Mouse (Mus musculus): Measurements from ENCODE around the gene Gm12248. TPM values are rescaled to one million over a fixed set of nuclear protein-coding genes. Genes with fewer than 3 reads are reported as not detected.

The Gm12248 gene
- polyA plus RNA-seq, 1 experiment from 2014 or later: not detected

DNA sequence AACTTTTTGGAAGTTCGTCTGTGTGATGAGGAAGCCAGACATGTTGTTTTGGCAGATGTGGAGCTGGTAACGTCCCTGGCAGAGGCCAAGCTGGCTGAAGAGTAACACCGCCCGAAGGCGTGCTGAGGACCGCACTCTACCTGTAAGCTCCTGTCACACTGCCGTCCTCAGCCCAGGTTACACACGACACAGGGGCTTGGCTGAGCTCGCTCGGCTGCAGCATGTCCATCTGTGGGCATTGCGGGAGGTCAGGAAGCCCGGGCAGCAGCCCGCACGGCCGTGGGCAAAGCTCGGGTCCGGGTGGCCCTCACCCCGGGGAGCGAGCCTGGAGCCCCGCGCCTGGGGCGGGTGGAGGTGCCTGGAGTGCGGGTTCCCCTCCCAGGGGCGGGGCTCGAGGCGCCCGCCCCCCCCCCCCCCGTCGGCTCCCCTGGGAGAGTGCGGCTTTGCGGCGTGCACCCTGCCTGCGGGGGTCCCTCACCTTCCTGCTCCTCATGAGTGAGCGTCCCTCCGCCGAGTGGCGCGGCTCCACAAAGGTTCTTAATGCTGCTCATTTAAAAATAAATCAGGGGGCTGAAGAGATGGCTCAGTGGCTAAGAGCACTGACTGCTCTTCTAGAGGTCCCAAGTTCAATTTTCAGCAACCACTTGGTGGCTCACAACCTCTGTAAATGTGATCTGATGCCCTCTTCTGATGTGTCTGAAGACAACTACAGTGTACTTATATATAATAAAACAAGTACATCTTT is 4.9 kb upstream of the Gm12248 start:
- H3K27me3 ChIP-seq (ENCODE audit: control insufficient read depth, insufficient read depth, low read depth, low read length): peaks cover 20% of the 10 kb centered on the region
- H3K4me2 ChIP-seq (ENCODE audit: low read depth, low read length): peak overlapping the region; percentile 62
- no peaks in the 10 kb centered on the region for H3K9me3 ChIP-seq (replicated peaks; ENCODE audit: control insufficient read depth, low read length)
- H3K27ac ChIP-seq (ENCODE audit: low read length): no peak overlapping the region
- ATAC-seq (ENCODE audit: low read depth): no peak
- H3K9ac ChIP-seq (ENCODE audit: low read depth, low read length): 0 out of 2 replicates have a peak overlapping the region, but pooled peaks have one; percentile 17
- H3K36me3 ChIP-seq (ENCODE audit: control insufficient read depth, insufficient read depth): no peaks in the 10 kb centered on the region
- peaks cover 2% of the 10 kb centered on the region for H3K4me1 ChIP-seq (ENCODE audit: control insufficient read depth, low read depth, low read length)
- 2% methylated on average over 30 of the region's 38 CpGs for WGBS (ENCODE audit: insufficient replicate concordance)
- H3K4me3 ChIP-seq (ENCODE audit: low read depth, low read length): peak overlapping the region; percentile 38

DNA sequence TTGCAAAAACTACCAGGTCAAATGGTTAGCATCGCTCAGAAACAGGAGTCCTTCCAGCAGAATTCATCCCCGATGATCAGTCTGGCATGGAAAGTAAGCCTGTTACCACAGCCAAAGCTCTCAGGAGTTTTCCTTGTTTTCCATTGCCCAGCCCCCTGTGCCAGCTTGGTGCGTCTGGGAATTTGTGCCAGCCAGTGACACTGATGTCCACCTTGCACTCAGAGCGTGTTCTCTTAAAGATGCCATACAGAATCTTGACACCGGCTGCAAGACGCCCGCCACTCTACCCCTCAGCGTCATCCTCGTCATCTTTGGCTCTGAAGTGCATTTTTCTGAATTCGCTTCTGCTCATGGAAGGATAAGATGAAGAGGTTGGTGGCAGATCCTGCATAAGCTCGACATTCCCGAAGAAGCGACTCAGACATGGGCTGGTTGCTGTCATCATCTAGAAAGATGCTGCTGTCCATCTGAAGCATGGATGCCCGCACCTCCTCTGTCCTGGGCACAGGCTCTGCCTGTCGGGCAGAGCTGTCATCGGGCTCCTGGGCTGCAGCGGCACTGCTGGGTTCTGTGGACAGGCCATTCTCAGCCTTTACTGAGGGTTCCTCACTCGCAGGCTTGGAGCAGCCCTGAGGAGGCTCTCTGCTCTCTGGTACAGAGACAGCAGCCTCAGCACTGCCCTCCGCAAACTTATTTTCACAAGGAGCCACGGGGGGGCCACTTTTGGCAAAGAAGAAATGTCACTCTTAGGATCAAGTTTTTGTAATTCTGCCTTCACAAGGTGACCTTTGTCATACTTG is 4.1 kb upstream of the Gm12248 start:
- Histone ChIP-seq H3K27me3 (ENCODE audit: control insufficient read depth, insufficient read depth, low read depth, low read length) (peaks cover 20% of the 10 kb centered on the region), H3K9me3 (replicated peaks; ENCODE audit: control insufficient read depth, low read length) (no peaks in the 10 kb centered on the region), H3K9ac (ENCODE audit: low read depth, low read length) (no peak overlapping the region), H3K4me1 (ENCODE audit: control insufficient read depth, low read depth, low read length) (no peaks in the 10 kb centered on the region; the same call in none of the 2 replicates), H3K4me2 (ENCODE audit: low read depth, low read length) (peak overlapping the region; percentile 62), H3K4me3 (ENCODE audit: low read depth, low read length) (no peak overlapping the region), H3K27ac (ENCODE audit: low read length) (no peak overlapping the region), H3K36me3 (ENCODE audit: control insufficient read depth, insufficient read depth) (no peaks in the 10 kb centered on the region)
- ATAC-seq (ENCODE audit: low read depth): no peak
- WGBS (ENCODE audit: insufficient replicate concordance): 47% methylated on average over 20 of the region's 20 CpGs

DNA sequence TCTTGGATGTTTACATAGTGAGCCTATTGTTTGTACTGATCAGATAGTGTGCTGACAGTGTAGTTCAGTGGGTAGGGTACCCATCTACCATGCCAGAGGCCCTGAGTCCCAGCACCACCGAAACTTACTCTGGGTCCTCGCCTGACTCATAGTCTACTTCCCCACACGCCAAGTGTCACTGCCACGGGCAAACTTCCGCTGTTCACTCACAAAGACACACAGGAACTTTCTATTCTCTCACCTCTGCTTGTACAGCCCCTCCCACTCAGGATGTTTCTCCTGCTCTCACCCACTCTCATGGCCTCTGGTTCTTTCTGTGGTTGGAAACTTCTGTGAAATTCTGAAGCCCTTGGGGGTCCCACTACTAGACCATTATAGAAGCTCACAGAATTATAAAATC is 3.2 kb upstream of the Gm12248 start:
- no peak overlapping the region for H3K9ac ChIP-seq (ENCODE audit: low read depth, low read length)
- no peak overlapping the region for H3K27ac ChIP-seq (ENCODE audit: low read length)
- H3K4me1 ChIP-seq (ENCODE audit: control insufficient read depth, low read depth, low read length): no peaks in the 10 kb centered on the region; the same call in 1 of the 2 replicates
- peaks cover 20% of the 10 kb centered on the region for H3K27me3 ChIP-seq (ENCODE audit: control insufficient read depth, insufficient read depth, low read depth, low read length)
- 41% methylated on average over 5 of the region's 5 CpGs for WGBS (ENCODE audit: insufficient replicate concordance)
- H3K4me2 ChIP-seq (ENCODE audit: low read depth, low read length): no peak overlapping the region
- H3K4me3 ChIP-seq (ENCODE audit: low read depth, low read length): no peak overlapping the region
- no peak for ATAC-seq (ENCODE audit: low read depth)
- no peaks in the 10 kb centered on the region for H3K36me3 ChIP-seq (ENCODE audit: control insufficient read depth, insufficient read depth)
- no peaks in the 10 kb centered on the region for H3K9me3 ChIP-seq (replicated peaks; ENCODE audit: control insufficient read depth, low read length)

DNA sequence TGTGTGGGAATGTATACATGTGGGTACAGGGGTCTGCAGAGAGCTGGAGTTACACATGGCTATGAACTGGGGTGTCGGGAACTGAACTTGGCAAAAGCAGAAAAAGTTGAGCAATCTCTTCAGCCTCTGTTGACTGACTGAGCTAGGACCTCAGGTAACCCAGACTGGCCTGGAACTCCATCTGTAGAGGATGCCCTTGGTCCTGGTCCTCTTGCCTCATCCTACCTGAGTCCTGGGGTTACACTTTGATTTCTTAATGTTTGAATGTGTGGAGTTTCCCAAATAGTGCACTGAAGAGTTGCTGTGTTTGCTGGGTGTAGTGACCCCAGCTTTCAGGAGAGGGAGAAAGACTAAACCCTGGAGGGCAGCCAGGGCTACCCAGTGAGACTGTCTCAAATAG is 2.6 kb upstream of the Gm12248 start:
- no peaks in the 10 kb centered on the region for H3K36me3 ChIP-seq (ENCODE audit: control insufficient read depth, insufficient read depth)
- no peaks in the 10 kb centered on the region; the same call in 1 of the 2 replicates for H3K4me1 ChIP-seq (ENCODE audit: control insufficient read depth, low read depth, low read length)
- no peak overlapping the region for H3K4me3 ChIP-seq (ENCODE audit: low read depth, low read length)
- no peak overlapping the region for H3K27ac ChIP-seq (ENCODE audit: low read length)
- H3K27me3 ChIP-seq (ENCODE audit: control insufficient read depth, insufficient read depth, low read depth, low read length): peaks cover 20% of the 10 kb centered on the region
- no peak overlapping the region for H3K9ac ChIP-seq (ENCODE audit: low read depth, low read length)
- 60% methylated on average over 1 of the region's 1 CpGs for WGBS (ENCODE audit: insufficient replicate concordance)
- no peak overlapping the region for H3K4me2 ChIP-seq (ENCODE audit: low read depth, low read length)
- ATAC-seq (ENCODE audit: low read depth): peak; percentile 88
- no peaks in the 10 kb centered on the region for H3K9me3 ChIP-seq (replicated peaks; ENCODE audit: control insufficient read depth, low read length)

DNA sequence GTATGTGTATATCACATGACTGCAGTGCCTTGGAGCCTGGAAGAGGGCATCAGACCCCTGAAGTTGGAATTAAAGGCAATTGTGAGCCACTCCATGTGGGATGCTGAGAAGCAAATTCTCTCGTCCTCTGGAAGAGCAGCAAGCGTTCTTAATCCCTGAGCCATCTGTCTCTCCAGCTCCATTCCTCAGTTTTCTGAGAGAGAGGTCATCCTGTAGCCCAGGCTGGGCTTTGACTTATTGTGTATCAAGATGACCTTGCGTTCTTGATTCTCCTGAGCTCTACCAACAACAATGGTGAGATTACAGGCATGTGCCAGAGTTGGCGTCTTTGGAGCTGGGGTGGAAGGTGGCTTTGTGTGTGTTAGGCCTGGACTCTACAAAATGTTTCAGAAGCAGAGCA is 1.8 kb upstream of the Gm12248 start:
- Histone ChIP-seq H3K36me3 (ENCODE audit: control insufficient read depth, insufficient read depth) (no peaks in the 10 kb centered on the region), H3K4me3 (ENCODE audit: low read depth, low read length) (no peak overlapping the region), H3K27ac (ENCODE audit: low read length) (no peak overlapping the region), H3K9ac (ENCODE audit: low read depth, low read length) (no peak overlapping the region), H3K4me1 (ENCODE audit: control insufficient read depth, low read depth, low read length) (no peaks in the 10 kb centered on the region; the same call in 1 of the 2 replicates), H3K4me2 (ENCODE audit: low read depth, low read length) (no peak overlapping the region), H3K9me3 (replicated peaks; ENCODE audit: control insufficient read depth, low read length) (no peaks in the 10 kb centered on the region), H3K27me3 (ENCODE audit: control insufficient read depth, insufficient read depth, low read depth, low read length) (peaks cover 20% of the 10 kb centered on the region)
- no peak for ATAC-seq (ENCODE audit: low read depth)
- WGBS (ENCODE audit: insufficient replicate concordance): 63% methylated on average over 4 of the region's 4 CpGs

DNA sequence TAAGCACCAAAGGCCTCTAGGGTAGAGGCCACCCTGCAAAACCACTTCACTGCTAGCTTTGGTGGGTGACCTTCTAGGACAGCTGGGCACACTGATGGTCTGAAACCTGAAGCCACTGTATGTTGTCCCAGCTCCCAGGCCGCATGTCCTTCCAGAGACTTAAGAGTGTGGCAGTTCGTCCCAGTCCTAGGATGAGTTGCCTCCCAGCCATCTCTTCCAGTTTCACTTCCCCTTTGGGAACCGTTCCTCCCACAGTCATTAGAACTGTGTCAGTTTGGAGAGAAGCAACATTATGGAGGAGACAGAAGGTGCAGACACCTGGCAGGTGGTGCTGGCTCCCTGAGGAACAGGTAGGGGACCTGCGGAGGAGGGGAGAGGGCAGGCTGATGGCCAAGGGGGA is 393 bp downstream of the Gm12248 start:
- H3K9ac ChIP-seq (ENCODE audit: low read depth, low read length): no peak overlapping the region
- no peaks in the 10 kb centered on the region for H3K9me3 ChIP-seq (replicated peaks; ENCODE audit: control insufficient read depth, low read length)
- H3K27me3 ChIP-seq (ENCODE audit: control insufficient read depth, insufficient read depth, low read depth, low read length): peaks cover 12% of the 10 kb centered on the region
- peak overlapping the region; percentile 43 for H3K4me2 ChIP-seq (ENCODE audit: low read depth, low read length)
- no peak for ATAC-seq (ENCODE audit: low read depth)
- peak overlapping the region; percentile 20 for H3K4me3 ChIP-seq (ENCODE audit: low read depth, low read length)
- 24% methylated on average over 4 of the region's 4 CpGs for WGBS (ENCODE audit: insufficient replicate concordance)
- H3K36me3 ChIP-seq (ENCODE audit: control insufficient read depth, insufficient read depth): no peaks in the 10 kb centered on the region
- no peak overlapping the region for H3K27ac ChIP-seq (ENCODE audit: low read length)
- H3K4me1 ChIP-seq (ENCODE audit: control insufficient read depth, low read depth, low read length): no peaks in the 10 kb centered on the region; the same call in 1 of the 2 replicates

DNA sequence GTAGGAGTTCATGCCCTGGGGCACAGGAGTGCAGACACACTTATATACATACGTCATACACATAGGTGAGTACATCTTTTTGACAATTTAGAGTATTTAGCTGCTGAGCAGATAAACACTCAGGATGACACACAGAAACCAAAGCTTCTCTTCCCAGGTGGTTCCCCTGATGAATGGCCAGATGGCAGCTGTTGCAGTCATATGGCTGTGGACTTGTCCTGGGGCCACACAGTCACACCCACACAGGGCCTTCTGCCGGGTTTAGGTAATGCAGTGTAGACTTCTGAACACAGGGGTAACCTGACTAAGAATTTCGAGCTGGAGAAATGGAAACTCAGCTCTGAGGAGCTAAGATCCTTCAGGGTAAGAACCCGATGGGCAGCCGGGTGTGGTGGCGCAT is 11.2 kb downstream of the Gm12248 start:
- Histone ChIP-seq H3K4me1 (ENCODE audit: control insufficient read depth, low read depth, low read length) (no peaks in the 10 kb centered on the region), H3K4me2 (ENCODE audit: low read depth, low read length) (no peak overlapping the region), H3K9me3 (replicated peaks; ENCODE audit: control insufficient read depth, low read length) (no peaks in the 10 kb centered on the region), H3K36me3 (ENCODE audit: control insufficient read depth, insufficient read depth) (no peaks in the 10 kb centered on the region), H3K27ac (ENCODE audit: low read length) (no peak overlapping the region), H3K9ac (ENCODE audit: low read depth, low read length) (no peak overlapping the region), H3K27me3 (ENCODE audit: control insufficient read depth, insufficient read depth, low read depth, low read length) (no peaks in the 10 kb centered on the region), H3K4me3 (ENCODE audit: low read depth, low read length) (no peak overlapping the region)
- ATAC-seq (ENCODE audit: low read depth): no peak
- 69% methylated on average over 6 of the region's 6 CpGs for WGBS (ENCODE audit: insufficient replicate concordance)

DNA sequence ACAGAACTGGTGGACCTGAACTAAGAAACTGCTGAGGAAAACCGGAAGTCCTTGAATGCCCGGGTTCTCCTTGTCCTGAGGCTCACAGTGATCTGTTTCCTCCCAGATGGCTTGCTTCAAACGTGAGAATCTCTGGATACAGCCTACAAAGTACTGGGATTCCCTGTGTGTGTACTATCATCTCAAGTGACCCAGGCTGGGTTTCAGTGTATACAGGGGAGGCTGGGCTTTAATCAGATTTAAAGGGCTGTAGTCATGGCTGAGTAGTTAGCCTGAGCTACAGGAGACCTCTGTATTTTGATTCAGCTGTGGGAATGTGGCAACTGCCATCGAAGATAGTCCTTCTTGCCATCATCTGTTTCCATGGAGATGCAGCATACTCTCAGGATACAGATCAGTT is 15.7 kb downstream of the Gm12248 start:
- no peak for ATAC-seq (ENCODE audit: low read depth)
- H3K4me3 ChIP-seq (ENCODE audit: low read depth, low read length): no peak overlapping the region
- no peak overlapping the region for H3K27ac ChIP-seq (ENCODE audit: low read length)
- no peaks in the 10 kb centered on the region for H3K36me3 ChIP-seq (ENCODE audit: control insufficient read depth, insufficient read depth)
- H3K27me3 ChIP-seq (ENCODE audit: control insufficient read depth, insufficient read depth, low read depth, low read length): no peaks in the 10 kb centered on the region
- no peaks in the 10 kb centered on the region for H3K9me3 ChIP-seq (replicated peaks; ENCODE audit: control insufficient read depth, low read length)
- H3K4me1 ChIP-seq (ENCODE audit: control insufficient read depth, low read depth, low read length): no peaks in the 10 kb centered on the region
- H3K4me2 ChIP-seq (ENCODE audit: low read depth, low read length): no peak overlapping the region
- no peak overlapping the region for H3K9ac ChIP-seq (ENCODE audit: low read depth, low read length)
- 62% methylated on average over 4 of the region's 4 CpGs for WGBS (ENCODE audit: insufficient replicate concordance)

DNA sequence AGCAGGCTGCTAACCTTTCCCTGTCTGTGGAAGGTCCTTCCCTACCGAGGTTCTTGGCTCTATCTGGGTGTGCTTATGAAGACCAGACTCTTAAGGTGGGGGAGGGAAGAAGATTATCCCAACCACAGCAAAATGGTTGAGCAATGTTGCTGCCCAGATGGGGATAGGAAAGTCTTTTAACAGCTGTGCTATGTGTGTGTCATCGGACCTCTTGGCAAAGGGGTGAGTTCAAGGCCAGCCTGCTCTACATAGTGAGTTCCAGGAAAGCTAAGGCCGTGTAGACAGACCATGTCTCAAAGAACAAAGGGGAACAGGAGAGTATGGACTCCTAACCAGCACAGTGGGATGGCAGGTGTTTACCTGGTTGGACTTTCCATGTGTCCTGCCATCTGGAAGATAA is 20.0 kb downstream of the Gm12248 start:
- WGBS (ENCODE audit: insufficient replicate concordance): 62% methylated on average over 3 of the region's 3 CpGs
- H3K27me3 ChIP-seq (ENCODE audit: control insufficient read depth, insufficient read depth, low read depth, low read length): no peaks in the 10 kb centered on the region
- H3K4me1 ChIP-seq (ENCODE audit: control insufficient read depth, low read depth, low read length): no peaks in the 10 kb centered on the region
- H3K9me3 ChIP-seq (replicated peaks; ENCODE audit: control insufficient read depth, low read length): no peaks in the 10 kb centered on the region
- no peak overlapping the region for H3K4me2 ChIP-seq (ENCODE audit: low read depth, low read length)
- H3K4me3 ChIP-seq (ENCODE audit: low read depth, low read length): no peak overlapping the region
- ATAC-seq (ENCODE audit: low read depth): no peak
- no peak overlapping the region for H3K27ac ChIP-seq (ENCODE audit: low read length)
- H3K9ac ChIP-seq (ENCODE audit: low read depth, low read length): no peak overlapping the region
- H3K36me3 ChIP-seq (ENCODE audit: control insufficient read depth, insufficient read depth): no peaks in the 10 kb centered on the region
